Mouse (Mus musculus) heart, adult 9 months (tissue): ENCODE results near the gene Parg.

Source experiments
- DNase-seq, 2 experiments: peaks; one replicate each; pipeline ENCODE4 v3.0.0; 2022; ENCODE audit warnings: low spot score in 2 of 2

The Parg gene

DNA sequence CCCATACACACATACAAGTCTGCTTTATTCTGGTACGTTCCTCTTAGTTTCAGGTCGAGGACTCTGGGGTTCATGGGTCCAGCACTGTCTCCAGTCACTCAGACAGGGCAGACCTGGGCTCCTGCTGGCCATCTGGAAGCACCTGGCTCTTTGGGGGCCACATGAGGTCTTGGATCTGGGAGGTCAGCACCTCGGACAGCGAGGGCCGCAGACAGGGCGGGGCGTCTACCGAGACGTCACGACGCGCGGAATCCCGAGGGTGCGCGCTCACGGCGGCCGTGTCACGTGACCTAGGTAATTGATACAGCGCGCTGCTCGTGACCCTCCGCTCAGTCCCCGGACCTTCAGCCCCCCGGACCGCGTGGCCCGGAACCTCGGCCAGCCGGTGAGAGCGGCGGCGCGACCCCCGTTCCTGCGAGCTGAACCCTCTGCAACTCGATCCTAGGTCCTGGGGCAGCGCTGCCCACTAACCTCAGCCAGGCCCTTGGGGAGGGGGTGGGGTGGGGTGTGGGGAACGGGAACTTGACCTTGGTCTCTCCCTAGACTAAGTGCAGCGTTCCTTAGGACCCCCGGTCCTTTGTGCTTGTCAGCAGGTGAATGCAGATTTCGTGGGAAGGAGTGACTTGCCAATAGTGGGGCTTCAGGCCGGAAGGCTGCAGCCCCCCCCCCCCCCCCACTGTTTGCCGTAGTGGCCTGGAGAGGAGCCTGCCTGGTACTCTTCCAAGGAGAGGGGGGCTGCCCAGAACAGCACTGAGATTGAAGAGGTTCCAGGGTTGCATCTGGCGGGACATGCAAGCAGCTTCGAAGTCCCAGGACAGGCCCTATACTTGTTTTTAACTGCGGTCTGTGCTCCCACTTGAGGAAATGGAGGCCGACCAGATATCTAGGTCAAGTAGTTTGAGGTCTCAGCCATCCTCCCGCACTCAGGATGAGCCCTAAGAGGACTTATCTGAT, 120.3 kb downstream of the Parg start, which contains the start of gene Ogdhl:
Ogdhl (plus strand) TSS at position 288 of the 954 bp plus-strand sequence.
- DNase-seq: peak; percentile 27 to 33

DNA sequence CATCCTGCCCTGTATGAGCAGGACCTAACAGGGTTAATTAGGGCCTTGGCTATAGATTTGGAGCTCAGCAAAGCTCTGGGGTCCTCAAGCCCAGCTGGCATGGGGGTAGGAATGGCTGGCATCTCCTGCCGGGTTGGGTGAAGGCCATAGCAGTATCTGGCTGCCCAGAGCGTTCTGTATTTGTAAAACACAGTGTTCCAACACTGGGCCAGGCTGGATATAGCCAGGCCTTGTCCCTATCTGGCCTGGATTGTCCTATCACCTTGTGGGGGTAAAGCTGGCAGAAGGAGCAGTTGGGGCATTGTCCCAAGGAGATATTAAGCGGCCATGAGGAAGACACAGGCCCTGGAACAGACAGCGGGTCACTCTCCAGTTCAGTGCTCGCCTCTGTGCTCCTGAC, 121.5 kb downstream of the Parg start:
- DNase-seq: peak; percentile 17 to 45

DNA sequence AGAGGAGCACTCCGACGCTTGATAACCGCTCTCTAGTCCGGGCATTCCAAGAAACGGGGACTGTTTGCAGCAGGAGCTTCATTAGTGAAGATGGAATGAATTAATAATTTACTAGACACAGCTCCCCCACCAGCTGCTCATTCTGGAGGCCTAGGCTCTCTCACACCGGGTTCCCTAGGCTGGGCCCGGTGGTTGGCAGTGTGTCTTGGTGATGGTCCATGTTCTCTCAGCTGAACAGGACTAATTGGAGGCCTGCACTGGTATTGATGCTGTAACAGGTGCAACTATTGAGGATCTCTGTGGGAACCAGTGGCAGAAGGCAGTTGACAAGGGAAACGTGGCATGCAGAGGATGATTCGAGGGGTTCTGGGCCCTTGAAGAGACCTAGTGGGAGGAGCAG, 125.6 kb downstream of the Parg start:
- no peak for DNase-seq

DNA sequence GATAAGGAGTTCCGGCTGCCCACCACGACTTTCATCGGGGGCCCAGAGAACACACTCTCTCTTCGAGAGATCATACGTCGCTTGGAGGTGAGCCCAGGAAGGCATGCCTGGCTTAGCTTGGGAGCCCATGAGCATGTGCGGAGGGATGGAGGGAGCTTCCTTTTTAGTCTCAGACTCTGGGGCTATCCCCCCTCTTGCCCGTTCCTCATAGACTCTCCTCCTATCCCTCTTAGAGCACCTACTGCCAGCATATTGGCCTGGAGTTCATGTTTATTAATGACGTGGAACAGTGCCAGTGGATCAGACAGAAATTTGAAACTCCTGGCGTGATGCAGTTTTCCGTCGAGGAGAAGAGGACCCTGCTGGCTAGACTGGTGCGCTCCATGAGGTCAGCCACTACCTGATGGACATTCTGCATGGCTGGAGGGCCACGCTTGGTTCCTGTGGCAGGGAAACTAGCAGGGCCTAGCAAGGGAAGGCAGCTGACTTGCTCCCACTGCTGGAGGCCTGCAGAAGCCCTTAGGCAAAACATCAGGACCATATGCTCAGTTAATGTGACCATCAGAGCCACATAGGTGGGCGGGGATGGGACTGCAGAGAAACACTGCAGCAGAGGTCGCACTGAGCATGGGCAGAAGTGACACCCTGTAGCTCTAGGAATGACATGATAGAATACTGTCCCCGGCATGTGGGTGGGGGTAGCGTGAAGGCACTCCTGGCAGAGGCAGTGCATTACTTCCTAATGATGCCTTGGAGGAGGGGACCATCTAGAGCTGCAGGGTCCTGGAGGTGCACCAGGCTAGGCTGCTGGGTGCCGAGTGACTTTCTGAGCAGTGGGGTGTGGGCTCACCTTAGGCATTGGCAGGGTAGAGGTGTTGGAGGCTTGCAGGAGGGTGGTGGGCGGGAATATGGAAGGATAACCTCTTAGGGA, 131.0 kb downstream of the Parg start:
- DNase-seq: no peak

DNA sequence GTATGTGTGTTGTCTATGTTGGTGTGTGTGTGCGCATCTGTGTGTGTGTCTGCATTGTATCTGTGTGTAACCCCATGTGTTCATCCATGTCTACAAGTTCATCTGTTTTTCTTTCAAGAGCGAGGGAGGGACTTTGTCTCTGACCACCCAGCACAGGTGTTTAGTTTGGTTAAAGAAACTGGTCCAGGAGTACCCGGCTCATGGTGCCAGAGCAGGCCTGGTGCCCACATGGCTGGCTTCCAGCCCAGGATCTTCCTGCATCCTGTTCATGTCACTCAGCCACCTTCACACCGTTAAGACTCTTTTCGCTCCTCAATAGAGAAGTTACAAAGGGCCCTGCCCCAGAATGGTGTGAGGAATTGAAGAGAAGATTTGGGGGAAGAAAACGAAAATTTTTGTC, 134.3 kb downstream of the Parg start:
- DNase-seq: no peak

DNA sequence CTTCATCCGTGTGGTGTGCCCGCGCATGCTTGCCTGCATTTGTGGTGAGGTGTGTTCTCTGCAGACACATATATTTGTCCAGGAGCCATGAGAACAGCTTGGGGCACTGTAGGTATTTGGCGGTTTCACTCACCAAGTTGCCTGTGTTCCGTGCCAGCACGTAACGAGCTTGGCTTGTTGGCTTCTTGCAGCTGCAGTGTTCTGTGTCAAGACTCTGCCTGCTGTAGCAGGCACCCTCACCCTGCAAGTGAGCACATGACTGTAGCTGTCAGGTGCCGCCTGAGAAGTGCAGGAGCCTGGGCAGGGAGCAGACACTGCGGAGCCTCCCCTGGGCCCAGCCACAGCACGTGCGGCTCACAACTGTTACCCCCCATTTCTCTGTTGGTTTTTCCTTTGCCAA, 134.8 kb downstream of the Parg start:
- DNase-seq: no peak

DNA sequence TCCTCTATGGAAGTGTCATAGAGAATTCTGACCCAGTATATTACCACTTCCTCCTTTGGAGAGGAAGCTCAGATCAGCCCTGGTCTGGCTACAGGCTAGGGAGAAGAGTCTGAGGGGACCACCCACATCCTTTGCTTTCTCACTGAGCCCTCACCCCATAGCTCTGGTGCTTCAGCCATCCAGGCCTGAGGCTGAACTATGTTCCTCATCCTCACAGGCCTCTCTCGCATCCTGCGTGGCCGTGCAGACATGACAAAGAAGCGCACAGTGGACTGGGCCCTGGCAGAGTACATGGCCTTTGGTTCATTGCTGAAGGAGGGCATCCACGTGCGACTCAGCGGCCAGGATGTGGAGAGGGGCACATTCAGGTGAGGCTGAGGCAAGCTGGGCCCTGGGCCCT, 140.1 kb downstream of the Parg start:
- DNase-seq: no peak

DNA sequence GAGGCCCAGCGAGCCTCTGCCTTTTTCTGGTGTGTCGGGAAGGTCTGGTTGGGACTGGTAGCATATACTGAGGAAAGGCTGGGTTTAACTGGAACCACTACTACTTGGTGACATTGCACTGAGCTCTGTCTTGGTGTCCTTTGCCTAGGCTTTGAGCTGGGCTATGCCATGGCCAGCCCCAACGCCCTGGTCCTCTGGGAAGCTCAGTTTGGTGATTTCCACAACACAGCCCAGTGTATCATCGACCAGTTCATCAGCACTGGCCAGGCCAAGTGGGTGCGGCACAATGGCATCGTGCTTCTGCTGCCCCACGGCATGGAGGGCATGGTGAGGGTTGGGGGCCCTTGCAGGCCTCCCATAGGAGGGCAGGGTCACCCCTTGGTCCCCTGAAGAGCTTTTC, 142.4 kb downstream of the Parg start:
- DNase-seq: no peak

DNA sequence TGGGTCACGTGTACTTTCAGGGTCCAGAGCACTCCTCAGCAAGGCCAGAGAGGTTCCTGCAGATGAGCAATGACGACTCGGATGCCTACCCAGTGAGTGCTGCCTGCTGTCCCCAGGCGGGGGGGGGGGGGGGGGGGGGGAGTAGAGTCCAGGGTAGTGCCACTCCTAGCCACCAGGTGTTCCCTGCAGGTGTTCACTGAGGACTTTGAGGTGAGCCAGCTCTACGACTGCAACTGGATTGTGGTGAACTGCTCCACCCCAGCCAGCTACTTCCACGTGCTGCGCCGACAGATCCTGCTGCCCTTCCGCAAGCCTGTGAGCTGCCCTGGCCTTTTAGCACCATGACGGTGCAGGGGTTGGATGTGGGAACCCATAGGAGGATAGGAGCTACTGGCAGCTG, 142.9 kb downstream of the Parg start:
- no peak for DNase-seq
